Mouse (Mus musculus) liver, embryonic 11.5 days (tissue): ENCODE data around the gene Arid3c. TPM values are rescaled to one million over a fixed set of nuclear protein-coding genes. Genes with fewer than 3 reads are reported as not detected.
"Not testable (repeated sequence)": the region's sequence is repeated elsewhere in the genome, so short reads cannot be mapped to it uniquely, and the experiment has no call there.

Source experiments
- ATAC-seq: fragments of 200-750 bp; cut with Nextera tagmentation; replicated peaks from 2 replicates; pipeline ENCODE4 v1.8.0; 2017; ENCODE audit warnings: moderate number of reproducible peaks, mild to moderate bottlenecking, moderate TSS enrichment, moderate library complexity; ENCODE audit not compliant: low FRiP score
- DNase-seq: peaks from one replicate; pipeline ENCODE4 v3.0.0-alpha.2; 2017; ENCODE audit warnings: low spot score
- H3K27ac ChIP-seq: fragments of 300-500 bp; sonication (generic); 2 replicates; pipeline ENCODE4 v1.5.1; 2014; ENCODE audit warnings: mild to moderate bottlenecking, low read depth, low read length, control low read depth
- H3K27me3 ChIP-seq: fragments of 300-500 bp; sonication (generic); replicated peaks from 2 replicates; pipeline ENCODE4 v1.6.1; 2014; ENCODE audit warnings: low read length, mixed read lengths; ENCODE audit not compliant: control insufficient read depth, insufficient read depth
- H3K36me3 ChIP-seq: fragments of 300-500 bp; sonication (generic); 2 replicates; pipeline ENCODE4 v1.6.1; 2014; ENCODE audit warnings: mild to moderate bottlenecking, low read length, moderate library complexity, mixed read lengths; ENCODE audit not compliant: control insufficient read depth, insufficient read depth
- H3K4me1 ChIP-seq: fragments of 300-500 bp; sonication (generic); replicated peaks from 2 replicates; pipeline ENCODE4 v1.6.1; 2014; ENCODE audit warnings: low read length, mixed read lengths; ENCODE audit not compliant: control insufficient read depth, insufficient read depth
- H3K4me2 ChIP-seq: fragments of 300-500 bp; sonication (generic); 2 replicates; pipeline ENCODE4 v1.6.1; 2014; ENCODE audit warnings: mild to moderate bottlenecking, control low read depth, moderate library complexity
- H3K4me3 ChIP-seq: fragments of 300-500 bp; sonication (generic); 2 replicates; pipeline ENCODE4 v1.5.1; 2014; ENCODE audit warnings: low read depth, low read length, control low read depth
- H3K9ac ChIP-seq: fragments of 300-500 bp; sonication (generic); 2 replicates; pipeline ENCODE4 v1.6.1; 2014; ENCODE audit warnings: low read depth, low read length, control low read depth
- H3K9me3 ChIP-seq: fragments of 300-500 bp; sonication (generic); 2 replicates; pipeline ENCODE4 v1.6.1; 2016; ENCODE audit warnings: low read length, inconsistent platforms, mixed read lengths; ENCODE audit not compliant: control insufficient read depth
- WGBS: fragments of 180-500 bp; shearing (Covaris S2); extraction: QIAGEN DNeasy Blood & Tissue Kit; methylation state at CpG from one replicate; pipeline ENCODE4 v1.1.7; 2014; 5-methylcytosine and 5-hydroxymethylcytosine counted together
- polyA plus RNA-seq: library from polyadenylated mRNA; unstranded; fragments of >200 nt; fragmentation: Nextera tagmentation; extraction: Ambion mirVana; gene quantifications from 2 replicates; pipeline ENCODE4 v1.2.1, GENCODE M21; 2014

The Arid3c gene
- polyA plus RNA-seq, 1 experiment from 2014 or later, result not detected

GRCm38 (mm10) chr4:41705922-41706754 lies 24.8 kb downstream of the Arid3c start:
- 71% methylated on average over 19 of the region's 19 CpGs for WGBS
- Histone ChIP-seq H3K9me3 (no peaks in the 10 kb centered on the region), H3K36me3 (no peaks in the 10 kb centered on the region), H3K9ac (no peak overlapping the region), H3K4me3 (no peak overlapping the region), H3K4me2 (no peak overlapping the region), H3K4me1 (no peaks in the 10 kb centered on the region), H3K27ac (no peak overlapping the region), H3K27me3 (peaks cover 18% of the 10 kb centered on the region)
- DNase-seq, result no peak
- no peak for ATAC-seq

GRCm38 (mm10) chr4:41704651-41705050 lies 26.3 kb downstream of the Arid3c start:
- ATAC-seq, result no peak
- no peaks in the 10 kb centered on the region for H3K36me3 ChIP-seq
- no peaks in the 10 kb centered on the region for H3K4me1 ChIP-seq
- peaks cover 18% of the 10 kb centered on the region for H3K27me3 ChIP-seq
- H3K4me2 ChIP-seq, result no peak overlapping the region
- H3K4me3 ChIP-seq, result no peak overlapping the region
- H3K27ac ChIP-seq, result no peak overlapping the region
- H3K9me3 ChIP-seq, result no peaks in the 10 kb centered on the region
- no peak overlapping the region for H3K9ac ChIP-seq
- WGBS, result 9% methylated on average over 5 of the region's 5 CpGs
- DNase-seq, result no peak

- not testable (repeated sequence) for H3K4me3 ChIP-seq, H3K36me3 ChIP-seq, ATAC-seq, H3K9ac ChIP-seq, H3K27ac ChIP-seq, H3K9me3 ChIP-seq, H3K4me1 ChIP-seq, H3K4me2 ChIP-seq, DNase-seq
- 79% methylated on average over 2 of the region's 2 CpGs for WGBS
- peaks cover 24% of the 10 kb centered on the region for H3K27me3 ChIP-seq
These were observed 28.7 kb downstream of the Arid3c start for GRCm38 (mm10) chr4:41702226-41702625.

- WGBS, result 85% methylated on average over 2 of the region's 8 CpGs
- not testable (repeated sequence) for H3K9me3 ChIP-seq, H3K36me3 ChIP-seq, ATAC-seq, H3K27ac ChIP-seq, DNase-seq, H3K4me2 ChIP-seq, H3K9ac ChIP-seq, H3K4me1 ChIP-seq, H3K27me3 ChIP-seq, H3K4me3 ChIP-seq
These were observed 30.7 kb downstream of the Arid3c start for GRCm38 (mm10) chr4:41700224-41700623.

- not testable (repeated sequence) for DNase-seq, H3K9me3 ChIP-seq, H3K4me1 ChIP-seq, H3K27me3 ChIP-seq, H3K4me2 ChIP-seq, H3K36me3 ChIP-seq, H3K27ac ChIP-seq, H3K9ac ChIP-seq, H3K4me3 ChIP-seq, ATAC-seq
- WGBS, result 72% methylated on average over 10 of the region's 10 CpGs
These were observed 31.2 kb downstream of the Arid3c start, which contains the start of gene Il11ra1 for GRCm38 (mm10) chr4:41699783-41700182. Il11ra1 (plus strand) TSS chr4:41699989.

GRCm38 (mm10) chr4:41698421-41699016 lies 32.4 kb downstream of the Arid3c start:
- WGBS, result 11% methylated on average over 18 of the region's 32 CpGs
- not testable (repeated sequence) for H3K27me3 ChIP-seq, H3K4me3 ChIP-seq, H3K36me3 ChIP-seq, H3K27ac ChIP-seq, H3K9me3 ChIP-seq, ATAC-seq, H3K4me2 ChIP-seq, H3K9ac ChIP-seq, H3K4me1 ChIP-seq, DNase-seq

- not testable (repeated sequence) for H3K4me1 ChIP-seq, H3K27ac ChIP-seq, H3K4me2 ChIP-seq, H3K36me3 ChIP-seq, ATAC-seq, H3K9ac ChIP-seq, H3K4me3 ChIP-seq, H3K9me3 ChIP-seq
- 15% methylated on average over 31 of the region's 40 CpGs for WGBS
- DNase-seq, result peak; percentile 65
- peaks cover 14% of the 10 kb centered on the region for H3K27me3 ChIP-seq
These were observed 33.8 kb downstream of the Arid3c start, which contains the start of gene Cntfr for GRCm38 (mm10) chr4:41696930-41697841. Cntfr (minus strand) TSS chr4:41697089.

GRCm38 (mm10) chr4:41696452-41696851 lies 34.5 kb downstream of the Arid3c start:
- not testable (repeated sequence) for H3K4me2 ChIP-seq, H3K36me3 ChIP-seq, ATAC-seq

More at GRCm38 (mm10) chr4:41696452-41696851, 34.5 kb downstream of the Arid3c start:
- H3K9ac ChIP-seq, H3K4me3 ChIP-seq, H3K4me1 ChIP-seq, H3K9me3 ChIP-seq, H3K27ac ChIP-seq, DNase-seq: not testable (repeated sequence)
- H3K27me3 ChIP-seq, result peaks cover 14% of the 10 kb centered on the region
- 3% methylated on average over 12 of the region's 15 CpGs for WGBS
